Mouse (Mus musculus) layer of hippocampus, adult 9-10 months (tissue): ENCODE data around the gene Tm4sf1.

Experiments used
- DNase-seq: peaks from one replicate; pipeline ENCODE4 v3.0.0; 2022; ENCODE audit warnings: low spot score

The Tm4sf1 gene

DNA sequence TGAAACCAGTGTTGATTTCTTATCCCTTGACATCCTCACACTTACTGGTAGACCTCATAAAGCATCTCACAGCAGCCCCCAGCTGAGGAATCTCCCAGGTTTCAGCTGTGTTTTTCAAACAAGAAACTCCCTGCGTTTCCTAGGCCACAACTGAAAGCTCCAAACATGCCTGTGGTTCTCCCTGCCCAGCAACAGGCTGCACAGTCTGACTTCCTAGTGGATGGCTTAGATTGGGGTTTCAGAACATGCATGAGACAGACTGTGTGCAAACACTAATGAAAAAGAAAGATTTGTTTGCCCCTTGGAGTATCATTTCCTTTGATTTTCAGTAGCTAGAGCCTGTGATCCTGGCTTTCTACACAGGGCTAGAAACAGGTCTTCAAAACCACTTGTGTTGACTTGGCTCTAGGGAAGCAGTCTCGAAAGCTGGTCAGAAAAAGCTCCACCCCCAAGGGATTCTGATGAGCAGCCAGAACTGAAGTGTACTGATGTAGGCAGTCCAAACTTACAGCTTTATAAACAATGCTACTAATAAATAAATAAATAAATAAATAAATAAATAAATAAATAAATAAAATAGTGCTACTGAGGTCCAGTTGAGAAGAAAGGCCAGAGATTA, at the start of gene Tm4sf1:
Gene Tm4sf1, minus strand, starts transcription at position 68 of the 619 bp plus-strand sequence.
- DNase-seq, result no peak

DNA sequence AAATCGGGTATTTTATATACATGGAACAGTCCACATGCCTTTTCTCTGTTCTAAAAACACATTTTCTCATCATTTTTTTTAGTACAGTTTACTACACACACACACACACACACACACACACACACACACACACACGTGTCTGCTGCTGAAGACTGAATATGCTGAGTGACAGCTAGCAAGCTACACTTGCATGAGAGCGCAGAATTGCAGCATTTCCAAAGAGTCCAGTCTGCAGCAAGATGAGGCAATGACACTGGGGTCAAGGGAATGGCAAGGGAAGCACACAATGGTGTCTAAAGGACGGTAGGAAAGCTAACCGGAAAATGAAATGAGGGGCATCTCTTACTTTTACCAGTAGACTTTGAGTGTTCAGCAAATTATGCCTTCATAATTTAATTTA, 43.0 kb upstream of the Tm4sf1 start:
- DNase-seq, result no peak

DNA sequence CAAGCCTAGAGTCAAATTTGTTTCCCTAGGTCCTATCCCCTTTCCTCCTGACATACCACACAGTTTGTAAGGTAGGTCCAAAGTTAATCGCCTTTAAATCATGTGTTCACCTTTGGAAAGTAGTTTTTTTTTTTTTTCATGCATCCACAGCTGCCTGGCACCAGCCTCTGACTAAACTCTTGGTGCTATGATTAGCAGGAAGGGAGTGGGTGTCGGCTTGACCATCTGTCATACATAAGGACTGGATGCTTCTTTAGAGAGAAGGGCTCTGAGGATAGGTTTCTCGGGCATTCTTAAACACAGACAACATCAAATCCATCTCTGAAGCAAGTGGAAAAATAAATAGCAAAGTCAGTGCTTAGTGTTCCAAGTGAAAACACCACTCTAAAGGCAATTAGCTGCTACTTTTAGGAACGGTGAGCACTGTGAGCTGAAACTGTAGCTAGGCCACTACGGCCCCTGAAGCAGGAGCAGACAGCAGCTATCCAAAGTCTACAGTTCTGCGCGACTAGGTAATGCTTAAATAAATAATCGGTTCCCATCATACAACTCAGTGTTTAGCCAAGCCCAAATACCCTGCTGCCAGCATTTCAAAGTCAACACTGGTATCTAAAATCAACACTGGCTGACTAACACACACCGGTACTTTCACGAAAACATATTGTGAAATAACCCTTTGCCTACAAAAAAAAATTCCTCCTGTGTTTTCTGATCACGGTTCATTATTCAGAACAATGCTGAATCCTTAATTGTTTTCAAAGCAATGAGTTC, 42.2 kb upstream of the Tm4sf1 start:
- no peak for DNase-seq

DNA sequence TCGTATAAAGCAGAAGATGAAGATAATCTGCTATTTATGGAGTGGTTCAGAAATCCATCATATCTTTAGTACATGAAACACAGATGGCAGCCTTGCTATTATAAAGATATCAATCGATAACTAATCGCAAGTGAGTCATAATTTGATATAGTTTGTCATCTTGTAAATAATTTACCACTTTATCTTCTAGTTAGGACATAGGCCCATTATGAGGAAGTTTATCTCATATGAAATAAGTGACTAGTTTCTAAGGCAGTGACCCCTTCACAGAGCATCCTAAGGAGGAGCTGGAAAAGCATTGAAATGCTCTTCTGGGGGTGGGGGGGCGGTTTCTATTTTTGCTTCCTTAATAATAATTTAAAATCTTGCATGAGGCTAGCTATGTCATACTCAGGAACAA, 41.2 kb upstream of the Tm4sf1 start:
- DNase-seq, result no peak

DNA sequence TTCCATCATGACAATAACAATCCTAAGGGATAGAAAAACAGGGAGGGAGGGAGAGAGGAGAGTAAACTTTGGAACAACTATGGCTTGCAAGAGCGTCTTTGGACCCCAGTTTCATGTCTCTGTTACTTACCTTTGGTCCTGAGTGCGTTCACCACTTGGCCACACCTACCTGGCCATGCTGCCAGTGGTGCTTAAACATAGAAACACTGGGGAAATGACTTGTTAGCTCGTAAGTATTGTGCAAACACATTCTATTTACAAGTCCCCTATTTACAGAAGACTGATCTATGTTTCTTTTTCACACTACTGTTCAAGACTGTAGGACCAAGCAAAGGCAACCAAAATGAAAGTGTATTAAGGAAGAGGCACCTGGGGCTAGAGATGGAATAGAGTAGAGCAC, 39.5 kb upstream of the Tm4sf1 start:
- no peak for DNase-seq

DNA sequence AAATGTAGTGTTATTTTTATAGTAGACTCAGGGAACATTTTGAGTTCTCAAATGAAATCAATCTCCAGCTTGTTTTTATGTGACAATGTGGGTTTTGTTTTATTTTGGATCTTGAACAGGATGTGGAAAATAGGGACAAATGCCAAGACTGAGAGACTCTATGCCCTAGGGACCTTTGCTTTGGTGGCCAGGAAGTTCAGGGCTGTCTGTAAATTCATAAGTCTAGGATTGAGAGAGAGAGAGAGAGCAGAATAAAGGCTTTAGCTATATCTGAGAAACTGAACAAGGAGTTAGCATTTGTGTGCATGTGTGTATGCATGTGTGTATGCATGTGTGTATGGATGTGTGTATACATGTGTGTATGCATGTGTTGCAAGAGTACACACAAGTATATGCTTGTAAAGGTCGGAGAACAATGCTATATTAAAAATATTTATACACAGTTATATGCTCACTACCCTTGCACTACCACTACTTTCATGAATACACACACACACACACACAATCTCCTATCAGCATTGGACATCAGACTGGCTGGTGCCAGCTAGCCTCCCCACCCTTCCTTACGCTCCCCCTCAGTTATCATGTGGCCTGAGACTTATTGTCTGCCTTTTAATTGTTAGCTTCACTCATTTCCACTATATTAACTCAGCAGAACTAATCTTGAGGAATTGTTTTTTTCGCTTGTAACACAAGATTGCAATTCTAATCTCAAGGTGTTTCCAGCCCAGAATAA, 33.5 kb upstream of the Tm4sf1 start:
- no peak for DNase-seq

DNA sequence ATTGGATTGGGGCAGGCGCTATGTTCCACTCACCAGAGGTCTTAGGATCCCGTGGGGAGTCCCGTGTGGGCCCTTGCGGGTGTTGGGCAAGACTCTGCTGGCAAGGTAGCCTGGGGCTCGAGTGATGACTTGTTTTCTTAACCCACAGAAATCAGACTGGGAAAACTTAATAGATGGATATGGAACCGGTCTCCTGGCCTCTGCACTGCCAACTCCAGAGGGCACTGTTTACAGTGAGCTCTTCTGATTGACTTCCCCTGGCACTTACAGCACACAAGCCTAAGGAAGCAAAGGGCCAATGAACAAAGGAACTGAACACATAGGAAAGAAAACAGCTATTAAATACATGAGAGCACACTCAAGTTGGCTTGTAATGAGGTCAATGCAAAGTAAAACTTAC, 26.2 kb upstream of the Tm4sf1 start:
- no peak for DNase-seq

DNA sequence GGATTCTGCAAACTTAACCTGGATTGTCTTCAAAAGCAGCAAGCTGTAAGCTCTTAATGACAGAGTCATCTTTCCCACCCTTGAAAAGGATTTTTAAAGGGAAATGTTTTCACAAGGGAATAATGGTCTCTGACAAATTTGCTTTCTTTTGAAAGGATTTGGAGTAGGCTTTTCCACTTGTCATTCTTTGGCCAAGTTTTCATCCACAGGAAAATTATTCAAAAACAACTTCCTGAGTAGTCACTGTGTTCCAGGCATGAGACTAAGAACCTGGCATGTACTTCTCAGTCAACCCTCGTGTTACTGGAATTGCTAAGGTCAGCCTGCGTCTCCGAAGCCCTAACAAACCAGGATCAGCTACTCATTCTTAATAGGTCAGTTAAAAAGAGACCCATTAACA, 5.3 kb upstream of the Tm4sf1 start:
- DNase-seq, result no peak

DNA sequence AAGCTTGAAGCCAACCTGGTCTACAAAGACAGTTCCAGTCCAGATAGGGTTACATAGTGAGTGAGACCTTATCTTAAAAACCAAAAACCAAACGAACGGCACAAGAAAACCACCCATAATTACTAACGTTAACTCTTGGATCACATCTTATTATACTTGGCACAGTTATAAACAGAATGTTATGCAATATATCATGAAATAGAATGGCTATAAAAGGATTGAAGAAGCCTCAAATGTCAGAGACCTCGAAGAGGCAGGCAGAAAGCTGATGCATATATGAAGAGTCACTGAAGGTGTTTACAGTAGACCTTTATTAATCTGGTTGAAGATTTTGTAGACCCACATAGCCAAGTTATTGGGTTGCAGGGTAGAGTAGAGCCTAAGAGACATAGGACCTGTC, 3.8 kb upstream of the Tm4sf1 start:
- no peak for DNase-seq

DNA sequence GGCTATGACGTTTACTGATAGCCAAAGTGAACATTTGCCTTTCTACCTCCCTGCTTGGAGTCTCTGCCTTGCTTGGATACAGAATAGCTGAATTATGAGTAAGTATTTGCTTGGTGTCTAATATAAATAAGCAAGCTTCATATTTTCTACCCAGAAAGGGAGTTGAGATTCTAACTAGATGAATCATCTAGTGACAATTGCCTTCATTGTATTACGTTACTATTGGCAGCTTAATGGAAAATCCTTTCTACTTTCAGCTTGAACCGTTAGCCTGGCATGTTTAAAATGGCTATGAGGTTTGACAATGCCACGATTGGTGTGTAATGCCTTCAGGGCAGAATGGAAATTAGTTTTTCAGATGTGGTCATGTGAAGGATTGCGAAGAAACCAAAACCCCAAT, 2.7 kb upstream of the Tm4sf1 start:
- DNase-seq, result no peak

DNA sequence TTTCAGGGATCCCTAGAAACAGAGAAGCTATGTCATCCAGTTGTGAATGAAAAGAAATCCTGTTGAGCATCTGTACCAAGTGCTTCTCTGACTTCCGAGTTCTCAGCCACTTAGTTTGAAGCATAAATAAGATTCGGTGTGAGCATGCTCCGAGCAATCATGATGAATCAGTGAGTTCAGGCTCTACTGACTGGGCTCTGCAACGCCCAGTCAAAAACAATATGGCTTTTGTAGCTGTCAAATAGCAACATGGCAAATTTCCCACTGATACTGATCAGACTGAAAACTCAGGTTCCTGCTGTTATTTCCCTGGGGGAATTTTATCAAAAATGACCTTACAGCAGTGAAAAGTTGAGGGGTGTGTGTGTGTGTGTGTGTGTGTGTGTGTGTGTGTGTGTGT, 2.3 kb upstream of the Tm4sf1 start:
- DNase-seq, result no peak

DNA sequence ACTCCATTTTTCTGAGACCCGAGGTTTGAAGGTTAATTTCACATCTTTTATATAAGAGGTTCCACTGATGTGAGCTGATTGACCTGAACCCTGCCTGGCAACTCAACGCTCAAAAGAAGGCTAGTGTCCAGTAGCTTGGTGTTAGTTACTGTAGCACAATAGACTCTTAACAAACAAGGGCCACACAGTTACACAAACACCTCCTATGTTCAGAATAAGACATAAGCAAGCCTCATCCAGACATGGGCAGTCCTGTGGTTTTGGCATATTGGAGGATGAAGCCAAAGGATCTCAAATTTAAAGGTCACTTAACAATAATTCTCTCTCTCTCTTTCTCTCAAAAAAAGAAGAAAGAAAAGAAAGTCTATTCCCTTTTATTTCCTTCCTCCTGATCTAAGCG, 1.7 kb upstream of the Tm4sf1 start:
- DNase-seq, result no peak

DNA sequence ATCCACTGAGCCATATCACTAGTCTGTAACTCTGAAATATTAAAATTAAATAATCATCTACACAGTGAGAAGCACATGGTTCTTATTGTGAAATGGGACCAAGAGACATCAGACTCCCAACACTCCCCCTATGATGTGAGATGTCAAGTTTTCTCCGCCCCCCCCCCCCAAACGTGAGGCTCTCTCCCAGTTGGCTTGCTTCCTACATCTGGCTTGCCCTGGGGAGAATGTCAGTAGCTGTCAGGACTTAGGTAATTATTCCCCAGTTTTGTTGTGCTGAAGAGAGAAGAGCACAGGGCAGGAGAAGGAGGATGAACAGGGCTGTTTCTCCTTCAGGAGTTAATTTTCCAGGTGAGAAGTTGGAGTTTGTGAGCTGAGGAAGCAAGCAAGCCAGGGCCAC, 1.1 kb upstream of the Tm4sf1 start:
- DNase-seq, result no peak

DNA sequence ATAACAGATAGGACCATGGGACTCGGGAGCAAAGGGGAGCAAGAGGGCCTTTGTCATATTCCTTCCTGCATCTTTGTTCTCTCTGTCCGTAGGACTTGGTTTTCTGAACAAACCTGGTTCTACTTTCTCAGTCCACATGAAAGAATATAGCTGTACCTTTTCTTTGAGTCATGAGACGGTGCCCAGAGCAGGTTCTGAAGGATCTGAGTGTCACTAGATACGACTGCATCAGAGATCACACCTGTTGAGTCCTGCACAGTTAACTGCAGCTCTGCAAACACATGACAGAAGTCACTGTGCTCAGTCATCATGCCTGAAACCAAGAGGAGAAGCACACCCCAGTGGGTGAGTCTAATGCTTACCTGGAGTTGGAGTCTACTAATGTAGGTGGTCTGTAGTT, 422 bp downstream of the Tm4sf1 start:
- no peak for DNase-seq

DNA sequence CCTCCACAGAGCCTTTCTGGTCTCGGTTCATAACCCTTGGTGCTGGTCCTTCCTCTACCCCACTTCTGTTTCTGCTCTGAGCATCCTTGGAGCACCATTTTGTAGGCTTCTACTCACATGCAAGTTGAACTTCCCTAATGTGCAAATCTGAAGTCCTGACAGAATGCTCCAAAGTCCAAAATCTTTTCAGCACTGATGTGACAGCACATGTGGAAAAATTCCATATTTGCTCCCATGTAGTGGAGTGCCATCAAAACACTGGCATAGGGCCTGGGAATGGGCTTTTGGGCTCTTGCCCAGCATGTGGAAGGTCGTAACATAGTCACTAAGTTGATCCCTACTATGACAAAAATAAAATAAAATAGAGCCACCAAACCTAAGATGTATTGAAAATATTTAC, 3.8 kb downstream of the Tm4sf1 start:
- DNase-seq, result no peak

DNA sequence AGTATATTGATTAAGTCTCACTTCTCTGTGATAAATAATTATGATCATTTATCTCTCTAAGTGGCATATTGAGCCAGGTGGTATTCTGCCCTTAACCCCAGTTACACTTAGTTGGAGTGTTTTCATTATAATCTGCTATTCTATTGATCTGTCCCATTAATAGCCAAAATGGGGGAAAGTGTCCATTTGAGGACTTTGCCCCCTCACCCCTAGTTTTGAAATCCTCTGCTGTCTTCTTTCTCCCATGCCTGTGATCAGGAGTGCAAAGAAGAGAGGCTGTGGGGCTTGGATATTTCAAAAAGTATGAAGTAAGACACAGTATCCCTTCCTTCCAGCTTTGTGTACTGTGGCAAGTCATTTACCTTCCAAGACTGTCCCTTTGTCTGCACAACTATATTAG, 5.2 kb downstream of the Tm4sf1 start:
- DNase-seq, result no peak

DNA sequence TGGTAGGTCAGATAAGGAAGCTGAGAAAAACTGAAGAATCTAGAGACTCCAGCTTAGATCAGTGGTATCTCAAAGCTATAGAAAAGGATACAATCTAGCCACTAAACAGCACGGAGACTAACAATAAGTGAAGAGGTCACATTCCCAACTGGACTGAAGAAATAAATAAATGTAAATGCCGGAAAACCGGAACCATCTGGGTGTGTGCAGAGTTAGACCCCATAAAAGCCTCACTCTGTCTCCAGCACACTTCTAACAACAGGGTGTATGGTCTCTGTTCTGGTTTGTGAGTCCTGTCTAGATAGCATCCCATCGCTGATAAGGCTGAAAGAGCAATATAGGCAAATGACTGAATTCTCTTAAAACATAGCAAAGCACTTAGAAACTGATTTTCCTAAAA, 6.2 kb downstream of the Tm4sf1 start:
- DNase-seq, result no peak

DNA sequence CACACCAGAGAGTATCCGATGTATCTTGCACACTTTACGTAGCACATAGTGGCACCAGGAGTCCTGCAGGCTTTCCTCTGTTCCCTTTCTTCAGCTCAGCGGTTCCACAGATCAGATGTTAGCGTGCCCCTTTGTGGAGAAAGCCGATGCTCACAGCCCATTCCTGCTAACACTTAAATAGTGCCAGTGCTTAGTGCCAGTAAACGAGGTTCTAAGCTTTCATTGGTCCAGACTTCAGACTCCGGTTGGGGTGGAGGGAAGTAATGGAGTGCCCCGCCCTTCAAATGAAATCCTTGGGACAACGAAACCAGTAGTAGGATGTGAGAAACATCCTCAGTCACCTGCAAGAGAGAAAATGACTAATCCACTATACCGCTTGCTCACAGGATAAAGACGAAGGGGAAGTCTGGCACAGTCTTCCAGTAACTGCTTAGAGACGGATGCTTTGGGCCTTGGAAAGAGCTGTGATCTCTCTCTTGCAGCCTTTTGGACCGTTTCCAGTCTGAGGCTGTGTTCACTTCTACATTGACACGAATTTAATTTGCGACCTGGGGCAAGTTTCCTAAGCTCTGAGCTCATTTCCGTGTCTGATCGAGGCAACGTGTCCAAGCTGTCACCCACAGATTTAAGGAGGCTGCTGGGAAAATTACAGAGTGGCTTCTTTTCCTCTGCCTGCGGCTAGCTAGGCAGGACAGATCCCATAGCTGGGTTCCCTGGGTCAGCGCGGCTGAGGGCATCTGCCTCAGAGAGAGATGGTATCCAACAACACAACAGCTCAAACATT, 6.9 kb downstream of the Tm4sf1 start:
- DNase-seq, result no peak

DNA sequence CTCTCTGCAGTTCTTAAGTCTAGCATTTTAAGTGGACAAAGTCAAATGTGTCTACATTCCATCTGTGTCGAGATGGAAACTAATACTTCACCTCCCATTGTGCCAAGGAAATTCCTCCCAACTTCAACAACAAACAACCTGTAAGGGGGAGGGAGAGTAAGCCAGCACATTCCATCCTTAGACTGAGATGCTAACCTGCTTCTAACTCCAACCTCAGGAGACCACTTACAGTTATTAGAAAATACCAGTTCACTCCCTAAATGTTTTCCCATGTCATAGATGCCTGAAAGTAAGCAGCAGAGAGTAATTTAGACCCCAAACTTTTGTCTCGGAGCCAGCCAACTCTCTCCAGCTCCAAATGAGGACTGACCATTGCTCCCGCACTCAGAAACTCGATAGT, 7.9 kb downstream of the Tm4sf1 start:
- no peak for DNase-seq

DNA sequence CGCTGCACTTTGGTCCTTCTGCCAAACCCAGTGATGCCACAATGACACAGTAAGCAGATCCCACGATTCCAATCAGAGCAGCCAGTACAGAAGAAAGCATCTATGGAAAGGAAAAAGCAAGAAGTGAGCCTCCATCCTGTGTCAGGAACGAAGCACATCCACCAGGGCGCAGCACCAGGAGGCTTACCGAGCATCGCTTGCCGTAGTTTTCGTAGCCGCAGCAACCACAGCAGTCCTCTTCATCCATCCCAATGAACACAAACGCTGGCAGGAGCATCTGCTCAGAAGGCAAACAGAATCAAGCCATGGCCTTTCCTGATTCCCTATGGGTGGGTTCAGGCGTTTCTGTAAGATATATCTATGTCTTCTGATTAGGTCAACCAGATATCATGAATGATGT, 9.0 kb downstream of the Tm4sf1 start:
- DNase-seq, result no peak

DNA sequence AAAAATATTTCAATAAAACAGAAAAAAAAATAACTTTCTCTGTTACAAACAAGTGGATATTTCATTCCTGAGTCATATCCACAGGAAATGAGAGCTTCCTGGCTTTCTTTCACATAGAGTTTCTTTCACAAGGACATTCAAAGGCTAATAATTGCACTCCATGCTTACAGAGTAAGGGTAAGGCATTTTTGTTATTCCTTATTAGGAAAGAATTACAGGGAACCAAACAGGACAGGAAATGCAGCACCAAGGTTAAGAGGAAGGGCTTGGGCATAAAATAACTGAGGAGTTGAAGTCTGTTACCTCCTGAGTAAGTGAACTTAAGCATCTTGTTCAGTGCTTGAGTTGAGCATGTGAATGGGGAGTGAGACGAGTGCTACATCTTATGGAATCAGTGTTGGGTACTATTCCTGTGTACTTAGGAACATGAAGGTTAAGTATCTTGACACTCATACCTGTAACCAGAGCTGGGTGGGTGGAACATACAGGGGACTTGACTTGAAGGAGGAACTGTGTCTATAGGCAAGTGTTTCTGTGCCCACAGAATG, 12.8 kb downstream of the Tm4sf1 start:
- no peak for DNase-seq
